Mouse (Mus musculus) MEL (cell line): ENCODE results near the gene Slc25a26. TPM values are rescaled to one million over a fixed set of nuclear protein-coding genes. Genes with fewer than 3 reads are reported as not detected.

Source experiments
- DNase-seq: peaks from one replicate; pipeline ENCODE4 v3.0.0; 2011; ENCODE audit warnings: low read depth, low spot score
- H3K27ac ChIP-seq: 2 replicates; pipeline ENCODE4 v1.5.1; 2012; ENCODE audit warnings: low read depth, mild to moderate bottlenecking, control low read depth, low read length, moderate library complexity; ENCODE audit not compliant: control insufficient read depth
- H3K27me3 ChIP-seq, 2 experiments: fragments of 150-350 bp in 1 of 2; sonication (generic) in 1 of 2; 2 replicates each; pipeline ENCODE4 v1.6.1; 2012; ENCODE audit warnings: low read length in 2 of 2, mild to moderate bottlenecking in 2 of 2, improper control_type of control experiment in 1 of 2, moderate library complexity in 1 of 2; ENCODE audit not compliant: insufficient read depth in 2 of 2, control insufficient read depth in 1 of 2
- H3K36me3 ChIP-seq, 2 experiments: 2 replicates each; pipeline ENCODE4 v1.6.1; 2012 to 2014; ENCODE audit warnings: low read length in 2 of 2, improper control_type of control experiment in 1 of 2, inconsistent platforms in 1 of 2, mild to moderate bottlenecking in 1 of 2; ENCODE audit not compliant: insufficient read depth in 2 of 2, control insufficient read depth in 1 of 2
- H3K4me1 ChIP-seq, 2 experiments: fragments of 150-350 bp in 1 of 2; sonication (generic) in 1 of 2; 2 replicates each; pipeline ENCODE4 v1.6.1; 2012; ENCODE audit warnings: low read length in 2 of 2, improper control_type of control experiment in 1 of 2, mild to moderate bottlenecking in 1 of 2; ENCODE audit not compliant: insufficient read depth in 2 of 2, control insufficient read depth in 1 of 2
- H3K4me3 ChIP-seq, 2 experiments: fragments of 150-350 bp in 1 of 2; sonication (generic) in 1 of 2; 2 replicates each; pipeline ENCODE4 v1.5.1; 2012; ENCODE audit warnings: low read depth in 2 of 2, low read length in 2 of 2, mild to moderate bottlenecking in 2 of 2, moderate library complexity in 2 of 2, control low read depth in 1 of 2, improper control_type of control experiment in 1 of 2; ENCODE audit not compliant: control insufficient read depth in 1 of 2, insufficient read depth in 1 of 2
- H3K79me2 ChIP-seq: 2 replicates; pipeline ENCODE4 v1.6.1; 2012; ENCODE audit warnings: mild to moderate bottlenecking, low read length, moderate library complexity; ENCODE audit not compliant: control insufficient read depth, poor library complexity, insufficient read depth
- H3K9ac ChIP-seq: 2 replicates; pipeline ENCODE4 v1.6.1; 2012; ENCODE audit warnings: low read depth, mild to moderate bottlenecking, control low read depth, low read length, moderate library complexity; ENCODE audit not compliant: control insufficient read depth, poor library complexity, severe bottlenecking
- H3K9me3 ChIP-seq: fragments of 150-350 bp; sonication (generic); replicated peaks from 2 replicates; pipeline ENCODE4 v1.6.1; 2012; ENCODE audit warnings: mild to moderate bottlenecking, low read length, improper control_type of control experiment, moderate library complexity; ENCODE audit not compliant: insufficient read depth
- BHLHE40 ChIP-seq: IDR thresholded peaks from 2 replicates; pipeline ENCODE4 v1.6.1; 2012; ENCODE audit warnings: low read depth, mild to moderate bottlenecking, inconsistent platforms, low read length, improper control_type of control experiment, borderline replicate concordance
- CHD1 ChIP-seq: IDR thresholded peaks from 2 replicates; pipeline ENCODE4 v1.6.1; 2012; ENCODE audit warnings: low read depth, mild to moderate bottlenecking, inconsistent platforms, low read length, improper control_type of control experiment
- CHD2 ChIP-seq: IDR thresholded peaks from 2 replicates; pipeline ENCODE4 v1.6.1; 2011; ENCODE audit warnings: low read length, improper control_type of control experiment
- CTCF ChIP-seq, 3 experiments: IDR thresholded peaks in 2 of 3; conservative IDR thresholded peaks in 1 of 3; 2 replicates each; pipeline ENCODE4 v1.5.1; 2011 to 2012; ENCODE audit warnings: low read length in 3 of 3, low read depth in 2 of 3, mild to moderate bottlenecking in 2 of 3, improper control_type of control experiment in 1 of 3, inconsistent platforms in 1 of 3, mixed read lengths in 1 of 3, moderate library complexity in 1 of 3; ENCODE audit not compliant: control insufficient read depth in 1 of 3, insufficient read depth in 1 of 3, poor library complexity in 1 of 3, severe bottlenecking in 1 of 3
- ELF1 ChIP-seq: IDR thresholded peaks from 2 replicates; pipeline ENCODE4 v1.6.1; 2014; ENCODE audit warnings: low read depth, mild to moderate bottlenecking, inconsistent platforms, low read length, improper control_type of control experiment, moderate library complexity
- EP300 ChIP-seq, 2 experiments: IDR thresholded peaks; 2 replicates each; pipeline ENCODE4 v1.6.1; 2011; ENCODE audit warnings: improper control_type of control experiment in 2 of 2, low read length in 2 of 2, low read depth in 1 of 2, mild to moderate bottlenecking in 1 of 2
- ETS1 ChIP-seq: IDR thresholded peaks from 2 replicates; pipeline ENCODE4 v1.6.1; 2012; ENCODE audit warnings: low read depth, mild to moderate bottlenecking, inconsistent platforms, low read length, improper control_type of control experiment, moderate library complexity
- GATA1 ChIP-seq: IDR thresholded peaks from 2 replicates; pipeline ENCODE4 v1.6.1; 2011; ENCODE audit warnings: low read depth, low read length, improper control_type of control experiment
- HCFC1 ChIP-seq: IDR thresholded peaks from 2 replicates; pipeline ENCODE4 v1.6.1; 2012; ENCODE audit warnings: low read depth, mild to moderate bottlenecking, inconsistent platforms, low read length, improper control_type of control experiment, moderate library complexity
- KAT2A ChIP-seq: conservative IDR thresholded peaks from 2 replicates; pipeline ENCODE4 v1.6.1; 2012; ENCODE audit warnings: low read depth, low read length, improper control_type of control experiment, inconsistent platforms
- MAFK ChIP-seq: IDR thresholded peaks from 2 replicates; pipeline ENCODE4 v1.6.1; 2011; ENCODE audit warnings: low read depth, mild to moderate bottlenecking, low read length, improper control_type of control experiment, borderline replicate concordance
- MAX ChIP-seq: IDR thresholded peaks from 2 replicates; pipeline ENCODE4 v1.6.1; 2011; ENCODE audit warnings: low read length, improper control_type of control experiment
- MXI1 ChIP-seq: IDR thresholded peaks from 2 replicates; pipeline ENCODE4 v1.6.1; 2011; ENCODE audit warnings: mild to moderate bottlenecking, low read depth, low read length, improper control_type of control experiment
- MYB ChIP-seq: IDR thresholded peaks from 2 replicates; pipeline ENCODE4 v1.6.1; 2011; ENCODE audit warnings: mild to moderate bottlenecking, low read depth, low read length, improper control_type of control experiment
- MYC ChIP-seq: IDR thresholded peaks from 2 replicates; pipeline ENCODE4 v1.6.1; 2011; ENCODE audit warnings: low read depth, mild to moderate bottlenecking, low read length, improper control_type of control experiment, moderate library complexity
- POLR2A ChIP-seq, 2 experiments: IDR thresholded peaks; 2 replicates each; pipeline ENCODE4 v1.6.1; 2011 to 2012; ENCODE audit warnings: low read length in 2 of 2, mild to moderate bottlenecking in 2 of 2, control low read depth in 1 of 2, improper control_type of control experiment in 1 of 2, low read depth in 1 of 2, moderate library complexity in 1 of 2; ENCODE audit not compliant: control insufficient read depth in 1 of 2, insufficient read depth in 1 of 2, poor library complexity in 1 of 2
- POLR2AphosphoS2 ChIP-seq: IDR thresholded peaks from 2 replicates; pipeline ENCODE4 v1.6.1; 2011; ENCODE audit warnings: low read length, improper control_type of control experiment
- POLR2AphosphoS5 ChIP-seq: IDR thresholded peaks from 2 replicates; pipeline ENCODE4 v1.6.1; 2012; ENCODE audit warnings: low read depth, borderline replicate concordance, mild to moderate bottlenecking, inconsistent platforms, low read length, moderate library complexity, mixed read lengths
- RAD21 ChIP-seq: IDR thresholded peaks from 2 replicates; pipeline ENCODE4 v1.6.1; 2011; ENCODE audit warnings: mild to moderate bottlenecking, low read depth, low read length, improper control_type of control experiment
- TCF12 ChIP-seq: IDR thresholded peaks from 2 replicates; pipeline ENCODE4 v1.6.1; 2014; ENCODE audit warnings: low read depth, mild to moderate bottlenecking, inconsistent platforms, low read length, improper control_type of control experiment, moderate library complexity
- USF1 ChIP-seq: IDR thresholded peaks from 2 replicates; pipeline ENCODE4 v1.6.1; 2014; ENCODE audit warnings: low read depth, mild to moderate bottlenecking, inconsistent platforms, low read length, improper control_type of control experiment, moderate library complexity
- USF2 ChIP-seq, 2 experiments: IDR thresholded peaks; 2 replicates each; pipeline ENCODE4 v1.6.1; 2011 to 2012; ENCODE audit warnings: improper control_type of control experiment in 2 of 2, low read length in 2 of 2, borderline replicate concordance in 1 of 2, inconsistent platforms in 1 of 2, low read depth in 1 of 2, mild to moderate bottlenecking in 1 of 2; ENCODE audit not compliant: insufficient read depth in 1 of 2
- ZC3H11A ChIP-seq: IDR thresholded peaks from 2 replicates; pipeline ENCODE4 v1.6.1; 2012; ENCODE audit warnings: low read depth, mild to moderate bottlenecking, inconsistent platforms, low read length, improper control_type of control experiment
- ZKSCAN1 ChIP-seq: IDR thresholded peaks from 2 replicates; pipeline ENCODE4 v1.6.1; 2012; ENCODE audit warnings: low read depth, mild to moderate bottlenecking, inconsistent platforms, low read length, improper control_type of control experiment, moderate library complexity
- polyA plus RNA-seq, 2 experiments: library from polyadenylated mRNA; stranded (reverse) in 1 of 2; unstranded in 1 of 2; fragments of >175 nt in 1 of 2; fragments of >200 nt in 1 of 2; gene quantifications; 2 replicates each; pipeline versions ENCODE4 v1.2.1 to v1.2.4; 2012; ENCODE audit warnings: low replicate concordance in 2 of 2, low read depth in 1 of 2; ENCODE audit not compliant: insufficient read length in 2 of 2, insufficient read depth in 1 of 2, missing spikeins in 1 of 2
- total RNA-seq: library from RNA; depleted of rRNA; stranded (reverse); fragments of 300-350 nt; gene quantifications from 2 replicates; pipeline ENCODE4 v1.2.3, GENCODE M21; 2012

The Slc25a26 gene
- total and polyA plus RNA-seq, 3 experiments = 8.1 to 11.5 TPM; not detected in 1

- Histone ChIP-seq H3K27ac (no peak overlapping the region), H3K4me1 (no peaks in the 10 kb centered on the region), H3K4me3 (no peak overlapping the region), H3K79me2 (no peaks in the 10 kb centered on the region), H3K27me3 (no peaks in the 10 kb centered on the region), H3K36me3 (no peaks in the 10 kb centered on the region), H3K9me3 (no peaks in the 10 kb centered on the region), H3K9ac (no peak overlapping the region)
- DNase-seq = no peak
- TF ChIP-seq TCF12 = no peak
- TF ChIP-seq RAD21 = no peak
- TF ChIP-seq USF2 (IDR thresholded peaks at IDR 0.05; ENCODE audit: borderline replicate concordance in 1 of 2, insufficient read depth in 1 of 2, low read depth in 1 of 2, low read length in 2 of 2) = no peak
- TF ChIP-seq CHD2 = no peak
- TF ChIP-seq USF1 = no peak
Observed at GRCm38 (mm10) chr6:94550298-94550697, 50.2 kb downstream of the Slc25a26 start.

- Histone ChIP-seq H3K27ac (no peak overlapping the region), H3K4me1 (no peaks in the 10 kb centered on the region), H3K9ac (no peak overlapping the region), H3K9me3 (no peaks in the 10 kb centered on the region), H3K79me2 (no peaks in the 10 kb centered on the region), H3K36me3 (no peaks in the 10 kb centered on the region), H3K27me3 (no peaks in the 10 kb centered on the region), H3K4me3 (no peak overlapping the region)
- TF ChIP-seq CHD1 (no peak), POLR2A (IDR thresholded peaks at IDR 0.05; ENCODE audit: control insufficient read depth in 1 of 2, insufficient read depth in 1 of 2, low read depth in 1 of 2, low read length in 2 of 2, poor library complexity in 1 of 2) (no peak), USF2 (IDR thresholded peaks at IDR 0.05; ENCODE audit: borderline replicate concordance in 1 of 2, insufficient read depth in 1 of 2, low read depth in 1 of 2, low read length in 2 of 2) (no peak), GATA1 (no peak), POLR2AphosphoS2 (no peak), MAFK (no peak), ELF1 (no peak), POLR2AphosphoS5 (no peak)
- DNase-seq = no peak
Observed at GRCm38 (mm10) chr6:94550851-94551250, 50.7 kb downstream of the Slc25a26 start.

- Histone ChIP-seq H3K9me3 (no peaks in the 10 kb centered on the region), H3K4me1 (no peaks in the 10 kb centered on the region), H3K27ac (no peak overlapping the region), H3K9ac (no peak overlapping the region), H3K79me2 (no peaks in the 10 kb centered on the region), H3K27me3 (no peaks in the 10 kb centered on the region), H3K4me3 (no peak overlapping the region), H3K36me3 (no peaks in the 10 kb centered on the region)
- no peak for DNase-seq
- TF ChIP-seq HCFC1 (no peak), MXI1 (no peak), MYB (no peak), MAX (no peak), RAD21 (no peak), CHD2 (no peak), BHLHE40 (no peak), ZKSCAN1 (no peak), KAT2A (no peak), ZC3H11A (no peak), MYC (no peak), EP300 (IDR thresholded peaks at IDR 0.05; ENCODE audit: low read depth in 1 of 2, low read length in 2 of 2) (no peak), ETS1 (no peak), USF1 (no peak), CTCF (IDR thresholded peaks at IDR 0.05 in 2 of 3, conservative IDR thresholded peaks at IDR 0.05 in 1 of 3; ENCODE audit: control insufficient read depth in 1 of 3, insufficient read depth in 1 of 3, low read depth in 2 of 3, low read length in 3 of 3, poor library complexity in 1 of 3, severe bottlenecking in 1 of 3) (no peak)
Observed at GRCm38 (mm10) chr6:94553085-94553484, 53.0 kb downstream of the Slc25a26 start.
